Mouse (Mus musculus) erythroblast, embryonic 14.5 days (primary cell): ENCODE results near the gene Slc16a11. TPM values are rescaled to one million over a fixed set of nuclear protein-coding genes. Genes with fewer than 3 reads are reported as not detected.
"Not testable (repeated sequence)": the region's sequence is repeated elsewhere in the genome, so short reads cannot be mapped to it uniquely, and the experiment has no call there.

ENCODE experiments used
- H3K27me3 ChIP-seq: 2 replicates; pipeline ENCODE4 v1.6.1; 2012; ENCODE audit warnings: inconsistent platforms; ENCODE audit not compliant: control insufficient read depth
- H3K36me3 ChIP-seq: 2 replicates; pipeline ENCODE4 v1.6.1; 2012; ENCODE audit warnings: mild to moderate bottlenecking, inconsistent platforms; ENCODE audit not compliant: control insufficient read depth
- H3K4me1 ChIP-seq: 2 replicates; pipeline ENCODE4 v1.6.1; 2012; ENCODE audit warnings: inconsistent platforms; ENCODE audit not compliant: control insufficient read depth
- H3K4me3 ChIP-seq: replicated peaks from 2 replicates; pipeline ENCODE3; 2012; ENCODE audit warnings: moderate library complexity, mild to moderate bottlenecking, inconsistent platforms
- H3K9me3 ChIP-seq: 2 replicates; pipeline ENCODE4 v1.6.1; 2012; ENCODE audit warnings: low read length, inconsistent platforms, mixed read lengths; ENCODE audit not compliant: control insufficient read depth
- GATA1 ChIP-seq: IDR thresholded peaks from 2 replicates; pipeline ENCODE4 v1.6.1; 2012; ENCODE audit warnings: low read length, inconsistent platforms, mixed read lengths
- TAL1 ChIP-seq: IDR thresholded peaks from 3 replicates; pipeline ENCODE4 v1.6.1; 2012; ENCODE audit warnings: low read length, inconsistent platforms, mixed read lengths
- polyA plus RNA-seq: library from polyadenylated mRNA; stranded (reverse); fragments of >175 nt; gene quantifications from 2 replicates; pipeline ENCODE4 v1.2.3, GENCODE M21; 2012

Slc16a11 gene
- not detected in 2 replicates for polyA plus RNA-seq

DNA sequence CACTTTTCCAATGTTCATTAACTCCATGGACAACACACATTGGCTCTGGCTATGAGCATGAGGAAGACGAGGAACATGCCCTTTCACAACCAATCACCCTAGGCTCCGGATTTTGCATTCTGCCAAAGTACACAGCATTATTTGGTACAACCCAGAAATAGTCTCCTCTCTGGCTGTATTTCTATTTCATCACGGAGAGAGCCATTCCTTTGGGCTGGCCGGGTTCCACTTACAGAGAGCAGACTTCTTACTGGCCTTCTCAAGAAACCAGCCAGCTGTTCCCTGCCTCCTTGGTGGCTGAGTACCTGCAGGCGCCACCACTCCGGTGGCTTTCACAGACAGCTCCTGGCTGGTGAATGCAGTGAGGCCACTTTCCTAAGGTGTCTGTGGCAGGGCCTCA lies at the start of gene Slc16a11:
TSS of gene Slc16a11 (plus strand) at position 330 of the 400 bp plus-strand sequence.
- peaks cover 12% of the 10 kb centered on the region for H3K4me1 ChIP-seq
- TF ChIP-seq TAL1 (no peak), GATA1 (no peak)
- H3K4me3 ChIP-seq: no peak within 1 kb of the TSS
- peaks cover 5% of the 10 kb centered on the region; the same call in 1 of the 2 replicates for H3K9me3 ChIP-seq
- peaks cover 59% of the 10 kb centered on the region for H3K27me3 ChIP-seq
- peaks cover 9% of the 10 kb centered on the region for H3K36me3 ChIP-seq

- Histone ChIP-seq H3K4me1 (no peaks in the 10 kb centered on the region), H3K4me3 (no peak overlapping the region), H3K9me3 (no peaks in the 10 kb centered on the region), H3K36me3 (no peaks in the 10 kb centered on the region), H3K27me3 (no peaks in the 10 kb centered on the region; the same call in 1 of the 2 replicates)
- TF ChIP-seq TAL1 (no peak), GATA1 (no peak)
Measured at GRCm38 (mm10) chr11:70165972-70166921, 46.3 kb upstream of the Slc16a11 start.

DNA sequence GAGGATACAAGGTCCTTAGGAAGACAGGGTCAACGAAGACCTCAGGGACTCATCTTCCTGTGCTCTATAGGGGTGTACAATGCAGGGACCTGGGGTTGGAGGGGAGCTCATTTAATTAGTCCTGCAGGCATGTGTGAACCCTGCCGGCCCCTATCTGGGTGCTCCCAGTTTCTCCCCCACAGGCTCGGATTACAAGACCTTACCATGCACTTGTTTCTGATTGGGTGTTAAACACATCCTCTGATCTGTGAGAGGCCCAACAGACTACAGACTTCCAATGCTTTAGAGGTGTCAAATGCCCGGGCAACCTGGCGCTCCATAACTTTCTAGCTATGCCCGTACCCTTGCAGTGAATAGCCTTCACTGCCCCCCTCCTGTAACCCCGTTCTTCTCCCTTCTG lies 44.4 kb upstream of the Slc16a11 start:
- no peaks in the 10 kb centered on the region for H3K9me3 ChIP-seq
- TF ChIP-seq TAL1 (no peak), GATA1 (no peak)
- H3K4me3 ChIP-seq: no peak overlapping the region
- H3K4me1 ChIP-seq: no peaks in the 10 kb centered on the region
- H3K36me3 ChIP-seq: no peaks in the 10 kb centered on the region
- no peaks in the 10 kb centered on the region; the same call in 1 of the 2 replicates for H3K27me3 ChIP-seq

- not testable (repeated sequence) for H3K27me3 ChIP-seq, H3K9me3 ChIP-seq, H3K36me3 ChIP-seq, H3K4me3 ChIP-seq, H3K4me1 ChIP-seq
Measured at GRCm38 (mm10) chr11:70169471-70169870, 43.1 kb upstream of the Slc16a11 start.

- Histone ChIP-seq H3K4me1 (no peaks in the 10 kb centered on the region), H3K4me3 (no peak overlapping the region), H3K36me3 (no peaks in the 10 kb centered on the region), H3K27me3 (no peaks in the 10 kb centered on the region), H3K9me3 (no peaks in the 10 kb centered on the region)
- no peak for TF ChIP-seq TAL1
- TF ChIP-seq GATA1: no peak
Measured at GRCm38 (mm10) chr11:70170291-70170690, 42.3 kb upstream of the Slc16a11 start.

- H3K9me3 ChIP-seq: no peaks in the 10 kb centered on the region
- no peaks in the 10 kb centered on the region for H3K4me1 ChIP-seq
- no peak for TF ChIP-seq GATA1
- no peak for TF ChIP-seq TAL1
- H3K27me3 ChIP-seq: no peaks in the 10 kb centered on the region
- H3K36me3 ChIP-seq: no peaks in the 10 kb centered on the region
- H3K4me3 ChIP-seq: no peak overlapping the region
Measured at GRCm38 (mm10) chr11:70171181-70171580, 41.4 kb upstream of the Slc16a11 start.

- no peak for TF ChIP-seq TAL1
- no peak for TF ChIP-seq GATA1
- Histone ChIP-seq H3K9me3 (no peaks in the 10 kb centered on the region), H3K4me3 (no peak overlapping the region), H3K4me1 (no peaks in the 10 kb centered on the region), H3K36me3 (no peaks in the 10 kb centered on the region), H3K27me3 (no peaks in the 10 kb centered on the region)
Measured at GRCm38 (mm10) chr11:70171847-70172246, 40.7 kb upstream of the Slc16a11 start.

DNA sequence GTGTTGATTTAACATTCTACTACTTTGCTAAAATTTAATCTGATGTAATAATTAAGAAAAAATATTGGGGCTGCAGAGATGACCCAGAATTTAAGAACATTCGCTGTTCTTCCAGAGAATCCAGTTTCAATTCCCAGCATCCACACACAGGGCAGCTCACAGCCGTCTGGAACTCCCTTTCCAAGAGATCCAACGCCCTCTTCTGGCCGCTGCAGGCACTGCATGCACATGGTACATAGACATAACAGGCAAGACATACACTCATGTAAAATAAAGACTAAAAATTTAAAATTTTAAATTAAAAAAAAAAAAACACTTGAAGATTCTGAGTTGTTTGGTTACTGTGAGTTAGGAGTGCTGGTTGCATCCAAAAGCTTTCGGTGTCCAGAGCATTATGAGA lies 40.3 kb upstream of the Slc16a11 start:
- Histone ChIP-seq H3K4me1 (no peaks in the 10 kb centered on the region), H3K36me3 (no peaks in the 10 kb centered on the region), H3K9me3 (no peaks in the 10 kb centered on the region), H3K27me3 (no peaks in the 10 kb centered on the region), H3K4me3 (no peak overlapping the region)
- TF ChIP-seq GATA1 (no peak), TAL1 (no peak)

GRCm38 (mm10) chr11:70174491-70174890 lies 38.1 kb upstream of the Slc16a11 start:
- Histone ChIP-seq H3K4me3 (no peak overlapping the region), H3K36me3 (no peaks in the 10 kb centered on the region), H3K27me3 (no peaks in the 10 kb centered on the region), H3K4me1 (no peaks in the 10 kb centered on the region), H3K9me3 (peaks cover 3% of the 10 kb centered on the region)
- TF ChIP-seq GATA1 (no peak), TAL1 (no peak)

DNA sequence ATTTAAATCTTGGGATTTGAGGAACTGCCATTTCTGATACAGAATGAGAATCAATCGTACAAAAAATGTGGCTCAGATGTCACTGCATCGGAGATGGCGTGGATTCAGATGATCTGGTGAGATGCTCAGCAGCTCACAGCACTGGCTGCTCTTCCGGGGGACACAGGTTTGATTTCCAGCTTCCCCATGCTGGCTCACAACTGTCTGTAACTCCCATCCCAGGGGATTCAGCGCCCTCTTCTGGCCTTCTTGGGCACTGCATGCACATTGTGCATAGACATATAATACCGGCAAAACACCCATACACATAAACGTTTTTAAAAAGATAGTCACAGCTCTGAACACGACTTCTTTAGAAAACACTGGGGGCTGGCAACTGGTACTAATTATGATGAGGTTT lies 34.9 kb upstream of the Slc16a11 start:
- H3K4me1 ChIP-seq: no peaks in the 10 kb centered on the region
- no peaks in the 10 kb centered on the region for H3K27me3 ChIP-seq
- TF ChIP-seq TAL1: no peak
- TF ChIP-seq GATA1: no peak
- H3K4me3 ChIP-seq: no peak overlapping the region
- H3K9me3 ChIP-seq: peaks cover 3% of the 10 kb centered on the region
- no peaks in the 10 kb centered on the region for H3K36me3 ChIP-seq
